Mouse (Mus musculus) ES-E14 (cell line): ENCODE results near the gene Mlxip.

Source experiments
- MAFK ChIP-seq: IDR thresholded peaks from 2 replicates; pipeline ENCODE4 v1.6.1; 2014; ENCODE audit warnings: mild to moderate bottlenecking, low read depth, low read length, inconsistent platforms; ENCODE audit not compliant: insufficient read depth
- ZNF384 ChIP-seq: IDR thresholded peaks from 2 replicates; pipeline ENCODE4 v1.6.1; 2012; ENCODE audit warnings: low read depth, low read length, inconsistent platforms

GRCm38 (mm10) chr5:123377120-123377955, 17.3 kb upstream of the Mlxip start:
- TF ChIP-seq MAFK (no peak), ZNF384 (no peak)
